Mouse (Mus musculus): Measurements from ENCODE around the gene Prdm8.

The Prdm8 gene

GRCm38 (mm10) chr5:98167180-98167824, at the start of gene Prdm8:
Prdm8 (plus strand) TSS chr5:98167198.
- DNase-seq (ENCODE audit: low spot score in 2 of 2): peak; percentile 70 to 81

DNA sequence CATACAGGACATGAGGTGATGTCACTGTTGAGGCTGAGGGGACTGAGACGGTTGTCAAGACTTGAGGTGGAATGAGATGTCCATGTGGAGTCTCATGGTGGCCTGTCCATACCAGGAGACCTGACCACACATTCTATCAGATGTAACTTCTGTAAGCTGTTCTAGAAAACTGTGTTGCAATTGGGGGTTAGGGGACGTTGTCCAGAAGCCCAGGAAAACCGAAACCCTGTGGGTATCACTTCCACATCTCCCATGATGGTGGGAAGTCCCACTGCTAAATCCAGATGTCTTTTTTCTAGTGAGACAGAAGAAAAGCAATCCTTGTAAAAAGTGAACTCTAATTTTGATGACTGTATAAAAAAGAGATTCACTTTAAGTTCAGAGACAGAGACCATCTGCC, 39.9 kb upstream of the Prdm8 start:
- no peak for DNase-seq (ENCODE audit: low spot score in 2 of 2)

DNA sequence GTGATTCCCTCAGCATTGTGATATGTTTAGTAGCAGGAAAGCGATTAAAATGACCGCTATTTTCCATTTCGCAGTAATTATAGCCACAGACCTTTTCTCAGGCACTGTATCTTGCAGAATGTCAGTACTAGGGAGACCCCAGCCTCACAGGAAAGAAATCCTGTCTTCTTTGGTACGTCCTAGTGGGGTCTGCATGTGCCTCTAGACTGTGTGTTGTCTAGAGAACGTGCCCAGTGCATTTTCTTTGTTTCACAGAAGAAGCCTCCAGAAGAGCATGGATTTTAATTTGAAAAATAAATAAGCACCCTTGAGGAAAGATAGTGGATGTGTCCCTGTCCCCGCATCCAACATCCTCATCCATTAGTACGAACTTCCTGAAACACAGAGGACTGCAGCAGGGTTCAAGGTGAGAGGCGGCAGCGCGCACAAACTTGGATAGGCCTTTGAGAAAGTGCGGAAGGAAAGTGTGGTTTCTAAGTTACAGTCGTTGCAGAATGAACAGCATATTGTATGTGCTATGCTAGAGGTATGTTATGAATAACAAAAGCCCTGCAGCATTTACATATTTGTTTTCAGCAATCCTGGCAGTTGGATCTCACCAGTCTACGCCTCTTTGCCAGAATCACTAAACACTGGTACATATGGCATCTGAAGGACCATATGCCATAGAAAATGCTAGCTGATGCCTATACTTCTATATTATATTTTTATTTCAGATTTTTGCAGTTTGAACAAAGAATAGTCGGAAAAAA, 28.3 kb upstream of the Prdm8 start:
- no peak for DNase-seq (ENCODE audit: low spot score in 2 of 2)

DNA sequence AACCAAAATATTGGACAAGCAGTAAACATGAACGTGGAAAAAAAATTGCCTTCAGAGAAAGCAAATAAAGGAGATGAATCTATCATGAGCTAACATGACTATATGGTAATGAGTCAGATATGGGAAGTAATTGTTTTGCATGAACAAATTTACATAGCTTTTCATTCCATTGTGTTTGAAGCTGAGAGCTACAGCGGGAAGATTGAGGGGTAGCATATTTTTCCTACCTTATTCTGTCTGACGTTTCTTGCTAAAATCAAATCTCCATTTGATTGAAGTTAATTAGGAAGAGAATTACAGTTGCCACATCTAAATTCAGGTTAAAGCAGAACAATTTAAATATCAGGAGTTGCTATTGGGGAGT, 27.7 kb upstream of the Prdm8 start:
- no peak for DNase-seq (ENCODE audit: low spot score in 2 of 2)

GRCm38 (mm10) chr5:98146895-98147294, 20.1 kb upstream of the Prdm8 start:
- DNase-seq (ENCODE audit: low spot score in 2 of 2): no peak

DNA sequence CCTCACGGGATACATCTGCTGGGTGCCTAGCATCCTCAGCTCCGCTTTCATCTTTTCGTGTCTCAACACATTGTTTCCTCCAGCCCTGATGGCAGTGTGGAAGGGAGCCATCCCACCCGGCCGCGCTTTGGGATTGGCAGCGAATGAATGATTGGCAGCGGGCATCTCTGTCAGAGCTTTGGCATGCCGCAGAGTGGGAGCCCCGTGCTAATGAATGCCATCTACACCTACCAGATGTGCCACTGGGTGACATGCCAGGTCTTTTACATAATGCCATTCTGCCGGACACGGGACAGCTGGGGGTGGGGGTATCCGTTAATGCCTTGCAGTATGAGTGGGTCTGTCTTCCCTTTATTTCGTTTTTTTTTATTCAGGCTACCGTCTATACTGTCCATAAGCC, 882 bp upstream of the Prdm8 start:
- no peak for DNase-seq (ENCODE audit: low spot score in 2 of 2)

- no peak for DNase-seq (ENCODE audit: low spot score in 2 of 2)
Measured at GRCm38 (mm10) chr5:98168356-98169285, 1.6 kb downstream of the Prdm8 start.

DNA sequence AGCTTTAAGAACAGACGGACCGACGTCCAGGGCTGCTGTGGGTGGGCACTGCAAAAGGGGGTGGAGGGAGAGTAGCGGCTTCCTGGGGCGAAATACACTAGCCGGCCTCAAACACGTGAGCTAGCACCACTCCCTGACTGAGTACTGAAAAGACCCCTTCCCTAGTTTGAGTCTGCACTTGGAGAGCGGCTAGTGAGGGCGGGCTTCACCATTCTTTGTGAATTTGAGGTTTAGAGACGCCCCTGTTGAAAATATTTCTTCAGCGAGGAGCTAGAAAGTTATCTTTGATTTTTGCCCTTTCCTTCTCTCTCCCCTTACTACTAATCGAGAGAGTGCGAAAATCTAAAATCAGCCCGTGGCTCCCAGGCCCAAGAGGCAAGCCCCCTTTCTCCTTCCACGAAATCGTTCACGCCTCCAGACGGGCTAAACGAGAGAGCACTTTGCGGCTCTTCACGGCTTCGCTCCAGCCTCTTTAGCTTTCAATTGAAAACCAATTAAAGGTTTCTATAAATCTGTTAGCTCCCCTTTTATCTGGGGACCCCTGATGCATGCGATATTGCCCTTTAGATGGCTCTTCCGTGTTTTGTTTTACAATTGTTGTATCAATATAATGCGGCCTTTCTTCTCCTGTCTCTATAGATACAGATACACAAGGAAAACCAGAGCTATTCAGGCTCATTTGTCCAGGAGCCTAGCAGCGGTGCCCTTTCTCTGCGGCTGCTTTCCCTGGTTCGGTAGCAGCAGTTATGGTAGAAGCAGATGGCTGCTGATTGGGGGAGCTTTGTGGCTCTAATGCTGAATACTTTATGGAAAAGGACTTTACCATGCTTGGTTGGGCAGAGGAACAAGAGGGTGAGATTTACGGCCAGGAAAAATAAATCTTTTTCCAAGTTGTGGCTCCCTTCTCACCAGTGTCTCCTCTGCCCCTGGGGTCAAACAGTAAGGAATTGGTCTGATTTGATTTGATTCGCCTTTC, 2.7 kb downstream of the Prdm8 start:
- DNase-seq (ENCODE audit: low spot score in 2 of 2): no peak

DNA sequence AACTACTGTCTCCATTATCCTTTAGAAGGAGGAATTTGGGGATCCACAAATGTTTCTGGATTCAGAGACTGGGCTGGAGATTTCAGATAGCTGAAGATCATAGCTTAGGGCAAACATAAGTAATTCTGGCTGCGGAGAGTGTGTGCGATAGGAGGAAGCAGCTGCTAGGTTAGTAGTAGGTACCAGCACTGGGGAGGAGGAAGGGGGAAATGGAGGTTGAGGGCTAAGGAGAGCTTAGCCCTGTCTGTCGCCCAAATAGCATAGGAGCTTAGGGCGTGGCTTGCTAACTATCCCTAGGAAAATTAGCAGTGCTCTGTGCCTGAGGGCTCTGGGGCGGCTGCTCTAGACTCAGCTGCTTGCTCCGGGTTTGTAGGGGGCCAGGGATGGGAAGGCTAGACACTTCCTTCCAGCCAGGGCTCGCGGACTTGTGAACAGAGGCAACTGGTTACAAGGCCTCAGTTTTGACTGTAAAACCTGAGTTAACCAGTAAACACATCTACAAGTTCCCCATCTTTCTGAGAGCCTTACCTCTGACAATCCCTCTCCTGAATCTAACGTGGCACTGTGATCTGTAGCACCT, 4.7 kb downstream of the Prdm8 start:
- DNase-seq (ENCODE audit: low spot score in 2 of 2): no peak

- no peak for DNase-seq (ENCODE audit: low spot score in 2 of 2)
Measured at GRCm38 (mm10) chr5:98172502-98173181, 5.6 kb downstream of the Prdm8 start.

- no peak for DNase-seq (ENCODE audit: low spot score in 2 of 2)
Measured at GRCm38 (mm10) chr5:98173694-98174093, 6.7 kb downstream of the Prdm8 start.

DNA sequence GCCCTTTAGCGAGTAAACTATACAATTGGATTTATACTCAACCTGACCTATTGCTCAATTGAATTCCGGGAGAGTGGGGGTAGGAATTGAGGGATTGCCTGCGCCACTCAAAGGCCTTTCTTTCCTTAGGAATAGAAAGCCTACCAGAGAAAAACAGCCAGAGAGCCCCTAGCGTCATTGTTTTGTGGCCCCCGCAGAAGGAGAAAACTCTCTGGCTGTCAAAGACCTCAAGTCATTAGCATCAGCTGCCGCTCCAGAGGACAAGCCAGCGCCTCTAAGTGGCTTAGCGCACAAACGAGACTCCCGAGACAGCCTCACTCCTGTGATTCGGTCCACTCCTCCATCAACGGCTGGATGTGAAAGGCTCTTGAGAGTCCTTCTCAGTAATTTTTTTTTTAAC, 12.6 kb downstream of the Prdm8 start:
- DNase-seq (ENCODE audit: low spot score in 2 of 2): no peak

- DNase-seq (ENCODE audit: low spot score in 2 of 2): no peak
Measured at GRCm38 (mm10) chr5:98180461-98180887, 13.5 kb downstream of the Prdm8 start.

DNA sequence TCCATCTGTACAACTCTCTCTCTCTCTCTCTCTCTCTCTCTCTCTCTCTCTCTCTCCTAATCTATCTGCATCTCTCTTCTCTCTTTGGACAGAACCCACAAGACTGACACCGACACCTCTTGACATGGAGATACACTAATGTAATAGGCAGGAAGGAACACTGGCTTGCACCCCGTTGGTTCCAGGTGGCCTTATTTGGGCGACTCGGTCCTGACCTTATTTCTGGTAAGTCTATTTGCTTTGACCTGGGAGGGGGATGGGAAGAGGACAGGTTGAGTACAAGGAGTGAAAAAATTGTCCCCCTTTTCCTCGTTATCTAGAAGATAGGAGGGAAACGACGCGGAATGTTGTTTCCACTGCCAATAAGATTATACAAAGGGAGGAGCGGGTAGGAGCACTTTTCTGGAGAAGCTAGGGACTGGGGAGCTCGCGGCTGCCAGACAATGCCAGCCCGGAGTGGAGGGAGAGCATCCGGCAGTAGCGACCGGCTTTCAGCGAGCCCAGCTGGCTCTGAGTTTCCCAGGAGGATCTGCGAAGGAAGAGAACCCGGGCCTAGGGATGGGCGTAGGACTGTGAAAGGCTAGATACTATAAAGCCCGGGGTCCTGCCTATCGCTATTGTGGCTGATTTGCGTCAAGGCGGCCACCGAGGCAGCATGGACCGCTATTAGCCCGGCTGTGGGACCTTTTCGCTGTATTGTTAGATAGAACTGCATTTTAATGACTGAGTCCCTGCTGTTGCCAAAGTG, 14.1 kb downstream of the Prdm8 start:
- no peak for DNase-seq (ENCODE audit: low spot score in 2 of 2)

DNA sequence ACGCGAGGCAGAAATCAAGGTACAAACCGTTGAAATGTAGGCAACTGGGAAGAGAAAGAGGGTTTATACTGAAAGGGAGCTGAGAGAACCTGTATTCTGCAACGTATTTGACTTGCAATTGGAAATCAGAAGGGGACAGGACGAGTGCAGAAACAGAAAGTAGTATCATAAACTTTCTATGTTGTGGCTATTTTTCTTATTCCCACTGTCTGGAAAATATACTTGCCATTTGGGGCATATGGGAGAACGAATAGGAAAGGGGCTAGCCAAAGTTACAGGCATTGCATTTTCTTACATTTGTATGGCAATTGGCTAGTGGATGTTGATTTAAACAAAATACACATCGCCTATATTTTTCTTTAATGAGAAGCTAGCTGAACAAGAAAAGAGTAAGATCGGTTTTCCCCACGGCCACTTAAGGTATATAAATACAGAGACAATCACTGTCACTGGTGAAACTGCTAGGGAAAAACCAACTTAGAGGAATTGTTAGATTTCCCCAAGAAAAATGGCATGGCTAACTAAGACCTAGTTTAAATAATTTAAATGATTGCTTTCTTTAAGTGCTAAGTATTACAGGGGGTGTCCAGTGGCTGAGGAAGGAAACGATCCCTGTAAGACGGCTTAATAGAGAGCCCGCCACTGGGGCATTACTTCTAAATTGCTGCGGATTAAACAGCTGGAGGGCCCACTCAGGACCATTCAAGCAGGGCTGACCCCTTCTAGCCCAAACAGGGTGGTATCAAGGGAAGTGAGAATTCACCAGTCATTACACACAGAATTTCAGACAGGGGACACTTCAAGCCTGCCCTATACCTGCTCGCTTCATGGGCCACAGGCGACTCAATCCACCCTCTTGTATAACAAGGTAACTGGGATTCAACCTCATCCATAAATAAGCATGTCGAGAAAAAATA, 14.9 kb downstream of the Prdm8 start:
- DNase-seq (ENCODE audit: low spot score in 2 of 2): no peak

- DNase-seq (ENCODE audit: low spot score in 2 of 2): no peak
Measured at GRCm38 (mm10) chr5:98182603-98182920, 15.6 kb downstream of the Prdm8 start.

GRCm38 (mm10) chr5:98183031-98183595, 16.1 kb downstream of the Prdm8 start:
- no peak for DNase-seq (ENCODE audit: low spot score in 2 of 2)

DNA sequence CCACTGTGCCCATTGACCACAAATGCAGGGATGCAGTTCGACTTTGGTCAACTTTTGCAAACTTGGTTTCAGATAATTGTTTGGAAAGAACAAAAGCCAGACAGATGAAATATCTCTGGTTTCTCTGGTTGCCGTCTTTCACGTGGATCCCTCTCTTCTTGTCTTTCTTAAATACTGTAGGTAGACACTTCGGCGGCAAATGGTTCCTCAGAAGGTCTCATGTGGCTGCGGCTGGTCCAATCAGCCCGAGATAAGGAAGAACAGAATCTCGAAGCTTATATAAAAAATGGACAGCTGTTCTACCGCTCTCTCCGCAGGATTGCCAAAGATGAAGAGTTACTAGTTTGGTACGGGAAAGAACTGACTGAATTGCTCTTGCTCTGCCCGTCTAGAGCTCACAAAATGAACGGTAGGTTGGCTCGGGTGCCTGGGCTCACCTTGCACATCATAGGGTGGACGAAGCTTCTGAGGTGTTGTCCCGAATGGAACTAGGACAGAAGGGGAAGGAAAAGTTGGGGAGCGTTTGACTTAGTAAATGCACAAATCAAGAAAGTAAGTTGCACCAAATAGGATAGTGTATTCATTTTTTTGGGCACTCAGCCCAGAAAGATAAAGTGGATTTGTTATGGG, 17.4 kb downstream of the Prdm8 start:
- DNase-seq (ENCODE audit: low spot score in 2 of 2): no peak

Data from frontal cortex, postnatal 10 days (tissue).